Mouse (Mus musculus) ES-E14 (cell line): Measurements from ENCODE around the gene Tnnc1. TPM values are rescaled to one million over a fixed set of nuclear protein-coding genes. Genes with fewer than 3 reads are reported as not detected.

ENCODE experiments used
- DNase-seq: peaks from one replicate; pipeline ENCODE4 v3.0.0-alpha.2; 2013; ENCODE audit warnings: low read depth, low spot score
- H3K27ac ChIP-seq: 2 replicates; pipeline ENCODE4 v1.5.1; 2012; ENCODE audit warnings: low read depth, mild to moderate bottlenecking, low read length, moderate library complexity, mixed read lengths; ENCODE audit not compliant: poor library complexity, insufficient read depth, severe bottlenecking
- H3K36me3 ChIP-seq: 2 replicates; pipeline ENCODE4 v1.6.1; 2012; ENCODE audit warnings: mild to moderate bottlenecking, low read length, moderate library complexity, mixed read lengths; ENCODE audit not compliant: control insufficient read depth, poor library complexity, insufficient read depth, severe bottlenecking
- H3K4me1 ChIP-seq, 2 experiments: fragments of 150-350 bp in 1 of 2; sonication (generic) in 1 of 2; 2 replicates each; pipeline ENCODE4 v1.6.1; 2012; ENCODE audit warnings: low read length in 2 of 2, mild to moderate bottlenecking in 1 of 2, mixed read lengths in 1 of 2; ENCODE audit not compliant: control insufficient read depth in 2 of 2, insufficient read depth in 2 of 2, poor library complexity in 1 of 2
- H3K4me3 ChIP-seq, 2 experiments: fragments of 150-350 bp in 1 of 2; sonication (generic) in 1 of 2; 2 replicates each; pipeline ENCODE4 v1.5.1; 2012; ENCODE audit warnings: low read length in 2 of 2, low read depth in 1 of 2, mild to moderate bottlenecking in 1 of 2, mixed read lengths in 1 of 2; ENCODE audit not compliant: insufficient read depth in 1 of 2, poor library complexity in 1 of 2, severe bottlenecking in 1 of 2
- H3K9ac ChIP-seq: 2 replicates; pipeline ENCODE4 v1.6.1; 2012; ENCODE audit warnings: low read depth, mild to moderate bottlenecking, low read length, mixed read lengths; ENCODE audit not compliant: poor library complexity, insufficient read depth, severe bottlenecking
- H3K9me3 ChIP-seq: fragments of 150-350 bp; sonication (generic); 2 replicates; pipeline ENCODE4 v1.6.1; 2012; ENCODE audit warnings: low read depth, mild to moderate bottlenecking, low read length; ENCODE audit not compliant: control insufficient read depth, insufficient read depth
- CHD2 ChIP-seq: IDR thresholded peaks from 2 replicates; pipeline ENCODE4 v1.6.1; 2014; ENCODE audit warnings: mild to moderate bottlenecking, low read depth, low read length, inconsistent platforms
- HCFC1 ChIP-seq: IDR thresholded peaks from 2 replicates; pipeline ENCODE4 v1.6.1; 2012; ENCODE audit warnings: low read length, inconsistent platforms, borderline replicate concordance; ENCODE audit not compliant: insufficient read depth
- MAFK ChIP-seq: IDR thresholded peaks from 2 replicates; pipeline ENCODE4 v1.6.1; 2014; ENCODE audit warnings: mild to moderate bottlenecking, low read depth, low read length, inconsistent platforms; ENCODE audit not compliant: insufficient read depth
- ZC3H11A ChIP-seq: IDR thresholded peaks from 2 replicates; pipeline ENCODE4 v1.6.1; 2012; ENCODE audit warnings: low read depth, mild to moderate bottlenecking, inconsistent platforms, low read length, borderline replicate concordance
- ZNF384 ChIP-seq: IDR thresholded peaks from 2 replicates; pipeline ENCODE4 v1.6.1; 2012; ENCODE audit warnings: low read depth, low read length, inconsistent platforms
- in situ Hi-C, 2 experiments: fragments of 600-800 bp; cut with MboI; formaldehyde crosslinking; loops; one replicate each; pipeline ENCODE4 v1.15.1; 2025; ENCODE audit warnings: low sequenced_read_pairs in 2 of 2, inconsistent platforms in 1 of 2; ENCODE audit not compliant: unreplicated experiment in 2 of 2
- total RNA-seq: library from RNA; depleted of rRNA; stranded (reverse); fragments of 300-350 nt; gene quantifications from 2 replicates; pipeline ENCODE4 v1.2.3, GENCODE M21; 2012

Gene Tnnc1
- total RNA-seq, 1 experiment, result 2.6 TPM

DNA sequence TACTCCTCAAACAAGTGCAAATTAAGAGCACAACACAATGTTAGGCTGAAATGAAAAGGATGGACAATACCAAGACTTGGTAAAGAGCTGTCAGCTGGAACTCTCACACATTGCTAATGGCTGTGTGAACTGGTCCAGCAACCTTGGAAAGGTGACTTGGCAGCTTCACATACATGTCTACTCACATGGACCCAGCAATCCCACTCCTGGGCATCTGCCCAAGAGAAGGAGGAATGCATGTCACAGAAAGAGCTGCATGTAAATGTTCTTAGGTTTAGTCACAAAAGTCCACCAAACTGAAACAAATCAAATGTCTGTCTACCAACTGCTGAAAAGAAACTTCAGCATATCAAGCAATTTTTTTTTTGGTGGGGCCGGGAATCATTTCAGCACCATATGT is 37.8 kb downstream of the Tnnc1 start:
- TF ChIP-seq ZNF384, result no peak
- TF ChIP-seq MAFK, result no peak
- no peak for TF ChIP-seq ZC3H11A
- TF ChIP-seq CHD2, result no peak
- no peak for TF ChIP-seq HCFC1
- Histone ChIP-seq H3K27ac (no peak overlapping the region), H3K9me3 (no peaks in the 10 kb centered on the region), H3K4me1 (no peaks in the 10 kb centered on the region), H3K4me3 (no peak overlapping the region), H3K9ac (no peak overlapping the region), H3K36me3 (no peaks in the 10 kb centered on the region)
- in situ Hi-C loops, result no loop called here
- no peak for DNase-seq

- in situ Hi-C loops, result no loop called here
- H3K27ac ChIP-seq, result no peak overlapping the region
- H3K4me1 ChIP-seq, result no peaks in the 10 kb centered on the region; a peak in 1 of 4 replicates
- TF ChIP-seq ZNF384 (no peak), HCFC1 (no peak), ZC3H11A (no peak), MAFK (no peak), CHD2 (no peak)
- H3K36me3 ChIP-seq, result peaks cover 6% of the 10 kb centered on the region; the same call in 1 of the 2 replicates
- no peak for DNase-seq
- H3K4me3 ChIP-seq, result no peak overlapping the region
- H3K9me3 ChIP-seq, result no peaks in the 10 kb centered on the region
- no peak overlapping the region for H3K9ac ChIP-seq
Measured at GRCm38 (mm10) chr14:31248396-31248795, 40.3 kb downstream of the Tnnc1 start.

DNA sequence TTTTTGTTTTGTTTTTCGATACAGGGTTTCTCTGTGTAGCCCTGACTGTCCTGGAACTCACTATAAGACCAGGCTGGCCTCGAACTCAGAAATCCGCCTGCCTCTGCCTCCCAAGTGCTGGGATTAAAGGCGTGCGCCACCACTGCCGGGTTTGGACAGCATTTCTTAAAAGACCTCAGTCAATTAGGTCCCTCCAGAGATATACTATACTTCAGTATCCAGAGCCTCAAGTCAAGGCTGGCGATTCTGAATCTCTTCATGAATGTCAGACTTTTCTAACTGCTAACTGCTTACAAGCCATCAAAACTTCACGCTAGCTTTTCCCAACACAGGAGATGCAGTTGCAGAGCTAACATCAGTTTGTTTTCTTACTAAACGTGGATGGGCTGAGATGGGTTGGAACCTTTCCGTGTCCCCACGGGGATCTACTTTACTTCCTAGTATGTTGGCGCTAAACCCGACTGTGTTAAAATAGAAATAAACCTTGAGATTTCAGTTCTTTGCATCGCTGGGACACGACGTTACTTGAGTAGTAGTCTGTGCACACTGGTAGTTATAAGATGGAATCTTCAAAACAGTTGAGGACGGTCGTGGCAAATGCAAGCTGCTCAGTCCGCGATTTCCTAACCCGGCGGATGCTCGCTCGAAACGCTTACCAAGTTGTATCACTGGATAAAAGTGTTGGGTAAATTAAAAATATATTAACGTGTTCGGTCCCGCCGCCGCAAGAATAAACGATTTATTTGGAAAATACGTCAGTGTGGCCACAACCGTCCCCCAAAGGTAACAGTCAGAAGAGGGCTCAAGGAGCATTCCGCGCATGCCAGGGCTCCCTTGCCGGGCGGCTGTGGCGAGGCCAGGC is 42.3 kb downstream of the Tnnc1 start:
- H3K4me3 ChIP-seq, result peak overlapping the region; percentile 73 to 92
- no peaks in the 10 kb centered on the region; a peak in 1 of 4 replicates for H3K4me1 ChIP-seq
- TF ChIP-seq HCFC1, result no peak
- TF ChIP-seq MAFK, result no peak
- TF ChIP-seq CHD2, result no peak
- TF ChIP-seq ZC3H11A, result no peak
- in situ Hi-C loops, result loop anchor here in 1 of 2 experiments (10.0 kb wide), 1 partner anchor 64 kb away; no protein-coding TSS in a partner anchor
- peak overlapping the region; percentile 86 for H3K9ac ChIP-seq
- no peak overlapping the region for H3K27ac ChIP-seq
- DNase-seq, result no peak
- peaks cover 22% of the 10 kb centered on the region for H3K36me3 ChIP-seq
- H3K9me3 ChIP-seq, result no peaks in the 10 kb centered on the region

- TF ChIP-seq CHD2 (no peak), HCFC1 (peak; percentile 80)
- peak within 1 kb of the TSS; percentile 7; the same call in 1 of the 2 replicates for H3K27ac ChIP-seq
- in situ Hi-C loops, result loop anchor here in 1 of 2 experiments (10.0 kb wide), 1 partner anchor 64 kb away; no protein-coding TSS in a partner anchor
- peaks cover 27% of the 10 kb centered on the region for H3K36me3 ChIP-seq
- H3K9ac ChIP-seq, result peak within 1 kb of the TSS; percentile 91
- H3K4me1 ChIP-seq, result no peaks in the 10 kb centered on the region; a peak in 1 of 4 replicates
- H3K9me3 ChIP-seq, result no peaks in the 10 kb centered on the region
- peak within 1 kb of the TSS; percentile 78 to 92 for H3K4me3 ChIP-seq
- peak; percentile 83 for DNase-seq
Measured at GRCm38 (mm10) chr14:31251084-31251604, 43.0 kb downstream of the Tnnc1 start, which contains the start of the genes Phf7 and Bap1. Gene Phf7 (minus strand): TSS chr14:31251317. Gene Bap1 (plus strand): TSS chr14:31251450.
